Mouse (Mus musculus) midbrain, embryonic 14.5 days (tissue): ENCODE results near the gene Fgr. TPM values are rescaled to one million over a fixed set of nuclear protein-coding genes. Genes with fewer than 3 reads are reported as not detected.
A peak's percentile ranks its signal among the peaks of the same experiment; 100 is the strongest.

Experiments
- ATAC-seq: fragments of 200-750 bp; cut with Nextera tagmentation; 2 replicates; pipeline ENCODE4 v1.8.0; 2017; ENCODE audit warnings: moderate number of reproducible peaks, moderate library complexity; ENCODE audit not compliant: low FRiP score, low TSS enrichment
- DNase-seq: peaks from one replicate; pipeline ENCODE4 v3.0.0-alpha.2; 2015
- H3K27ac ChIP-seq: fragments of 300-500 bp; sonication (generic); replicated peaks from 2 replicates; pipeline ENCODE4 v1.5.1; 2014; ENCODE audit warnings: mild to moderate bottlenecking, low read depth, low read length, moderate library complexity
- H3K27me3 ChIP-seq: fragments of 300-500 bp; sonication (generic); 2 replicates; pipeline ENCODE4 v1.6.1; 2014; ENCODE audit warnings: low read length, control low read depth, mixed read lengths; ENCODE audit not compliant: control insufficient read depth, insufficient read depth
- H3K36me3 ChIP-seq: fragments of 300-500 bp; sonication (generic); 2 replicates; pipeline ENCODE4 v1.6.1; 2014; ENCODE audit warnings: low read length, control low read depth; ENCODE audit not compliant: control insufficient read depth, insufficient read depth
- H3K4me1 ChIP-seq: fragments of 300-500 bp; sonication (generic); 2 replicates; pipeline ENCODE4 v1.6.1; 2014; ENCODE audit warnings: mild to moderate bottlenecking, antibody characterized with exemption, low read length, control low read depth; ENCODE audit not compliant: control insufficient read depth, insufficient read depth
- H3K4me2 ChIP-seq: fragments of 300-500 bp; sonication (generic); 2 replicates; pipeline ENCODE4 v1.6.1; 2014; ENCODE audit warnings: mild to moderate bottlenecking, low read length, moderate library complexity
- H3K4me3 ChIP-seq: fragments of 300-500 bp; sonication (generic); replicated peaks from 2 replicates; pipeline ENCODE4 v1.5.1; 2014; ENCODE audit warnings: low read depth, low read length
- H3K9ac ChIP-seq: fragments of 300-500 bp; sonication (generic); replicated peaks from 2 replicates; pipeline ENCODE4 v1.6.1; 2014; ENCODE audit warnings: mild to moderate bottlenecking, low read length, moderate library complexity
- H3K9me3 ChIP-seq: fragments of 300-500 bp; sonication (generic); 2 replicates; pipeline ENCODE4 v1.6.1; 2016; ENCODE audit warnings: low read length, control low read depth, mixed read lengths; ENCODE audit not compliant: control insufficient read depth
- WGBS: fragments of 180-500 bp; shearing (Covaris S2); extraction: QIAGEN DNeasy Blood & Tissue Kit; methylation state at CpG from one replicate; pipeline ENCODE4 v1.1.7; 2014; 5-methylcytosine and 5-hydroxymethylcytosine counted together
- polyA plus RNA-seq: library from polyadenylated mRNA; unstranded; fragments of >200 nt; fragmentation: Nextera tagmentation; extraction: Ambion mirVana; gene quantifications from 2 replicates; pipeline ENCODE4 v1.2.1, GENCODE M21; 2014

Gene Fgr
- polyA plus RNA-seq, 1 experiment from 2014 or later, result 0.08 TPM

- 0 out of 2 replicates have a peak overlapping the region, but pooled peaks have one; percentile 38 for H3K27ac ChIP-seq
- no peak for ATAC-seq
These were observed 9.8 kb upstream of the Fgr start for GRCm38 (mm10) chr4:132964064-132964463.

GRCm38 (mm10) chr4:132964473-132964872, 9.4 kb upstream of the Fgr start:
- Histone ChIP-seq H3K27me3 (no peaks in the 10 kb centered on the region), H3K4me1 (peaks cover 5% of the 10 kb centered on the region; the same call in 1 of the 2 replicates), H3K36me3 (no peaks in the 10 kb centered on the region), H3K9me3 (no peaks in the 10 kb centered on the region), H3K4me2 (no peak overlapping the region), H3K4me3 (no peak overlapping the region), H3K9ac (no peak overlapping the region), H3K27ac (peak overlapping the region; percentile 38; the same call in 1 of the 2 replicates)
- no peak for ATAC-seq
- no peak for DNase-seq
- whole genome bisulfite sequencing, result 10% methylated on average over 5 of the region's 5 CpGs

More at GRCm38 (mm10) chr4:132964064-132964463, 9.8 kb upstream of the Fgr start:
- 33% methylated on average over 3 of the region's 3 CpGs for WGBS
- no peak overlapping the region for H3K4me3 ChIP-seq
- no peaks in the 10 kb centered on the region for H3K36me3 ChIP-seq
- H3K9ac ChIP-seq, result no peak overlapping the region
- H3K4me1 ChIP-seq, result peaks cover 6% of the 10 kb centered on the region; the same call in 1 of the 2 replicates
- H3K4me2 ChIP-seq, result no peak overlapping the region
- H3K27me3 ChIP-seq, result no peaks in the 10 kb centered on the region
- no peak for DNase-seq
- H3K9me3 ChIP-seq, result no peaks in the 10 kb centered on the region

- no peak for ATAC-seq
- 36% methylated on average over 6 of the region's 6 CpGs for WGBS
- no peak for DNase-seq
These were observed 5.6 kb upstream of the Fgr start for GRCm38 (mm10) chr4:132968105-132968938.

GRCm38 (mm10) chr4:132971601-132972000, 2.3 kb upstream of the Fgr start:
- no peak overlapping the region for H3K27ac ChIP-seq
- peaks cover 10% of the 10 kb centered on the region for H3K27me3 ChIP-seq
- 83% methylated on average over 6 of the region's 6 CpGs for WGBS
- DNase-seq (no peak), ATAC-seq (no peak)
- no peak overlapping the region for H3K4me2 ChIP-seq
- peaks cover 20% of the 10 kb centered on the region; the same call in 1 of the 2 replicates for H3K4me1 ChIP-seq
- H3K36me3 ChIP-seq, result no peaks in the 10 kb centered on the region
- no peak overlapping the region for H3K9ac ChIP-seq
- H3K9me3 ChIP-seq, result no peaks in the 10 kb centered on the region
- no peak overlapping the region for H3K4me3 ChIP-seq

More at GRCm38 (mm10) chr4:132968105-132968938, 5.6 kb upstream of the Fgr start:
- Histone ChIP-seq H3K36me3 (no peaks in the 10 kb centered on the region), H3K4me2 (no peak overlapping the region), H3K27me3 (no peaks in the 10 kb centered on the region; the same call in 1 of the 2 replicates), H3K9ac (no peak overlapping the region), H3K27ac (no peak overlapping the region), H3K9me3 (no peaks in the 10 kb centered on the region), H3K4me1 (peaks cover 7% of the 10 kb centered on the region), H3K4me3 (no peak overlapping the region)

- Histone ChIP-seq H3K4me3 (no peak overlapping the region), H3K27ac (no peak overlapping the region), H3K4me2 (no peak overlapping the region), H3K36me3 (no peaks in the 10 kb centered on the region), H3K9me3 (no peaks in the 10 kb centered on the region), H3K9ac (no peak overlapping the region), H3K4me1 (peaks cover 20% of the 10 kb centered on the region; the same call in 1 of the 2 replicates), H3K27me3 (peaks cover 10% of the 10 kb centered on the region)
- ATAC-seq (no peak), DNase-seq (no peak)
- 71% methylated on average over 3 of the region's 3 CpGs for whole genome bisulfite sequencing
These were observed 1.8 kb upstream of the Fgr start for GRCm38 (mm10) chr4:132972101-132972500.

GRCm38 (mm10) chr4:132972556-132972955, 1.3 kb upstream of the Fgr start:
- no peak for DNase-seq
- H3K9ac ChIP-seq, result no peak overlapping the region
- WGBS, result 23% methylated on average over 2 of the region's 2 CpGs

GRCm38 (mm10) chr4:132973186-132973585, 709 bp upstream of the Fgr start:
- DNase-seq, result no peak
- Histone ChIP-seq H3K4me1 (peaks cover 20% of the 10 kb centered on the region; the same call in 1 of the 2 replicates), H3K4me2 (no peak overlapping the region), H3K9ac (no peak overlapping the region), H3K36me3 (no peaks in the 10 kb centered on the region), H3K27ac (no peak overlapping the region), H3K27me3 (peaks cover 10% of the 10 kb centered on the region), H3K4me3 (no peak overlapping the region), H3K9me3 (no peaks in the 10 kb centered on the region)
- 25% methylated on average over 8 of the region's 8 CpGs for WGBS
- no peak for ATAC-seq

More at GRCm38 (mm10) chr4:132972556-132972955, 1.3 kb upstream of the Fgr start:
- Histone ChIP-seq H3K4me2 (no peak overlapping the region), H3K9me3 (no peaks in the 10 kb centered on the region), H3K27ac (no peak overlapping the region), H3K36me3 (no peaks in the 10 kb centered on the region), H3K27me3 (peaks cover 10% of the 10 kb centered on the region), H3K4me1 (peaks cover 20% of the 10 kb centered on the region; the same call in 1 of the 2 replicates), H3K4me3 (no peak overlapping the region)
- ATAC-seq, result no peak

- H3K27me3 ChIP-seq, result peaks cover 10% of the 10 kb centered on the region
- no peak overlapping the region; the same call in 1 of the 2 replicates for H3K4me3 ChIP-seq
- peak overlapping the region; percentile 37 for H3K4me2 ChIP-seq
- no peaks in the 10 kb centered on the region for H3K36me3 ChIP-seq
- H3K4me1 ChIP-seq, result peaks cover 20% of the 10 kb centered on the region; the same call in 1 of the 2 replicates
- H3K9ac ChIP-seq, result no peak overlapping the region
- 2% methylated on average over 15 of the region's 15 CpGs for WGBS
- no peak overlapping the region for H3K27ac ChIP-seq
- H3K9me3 ChIP-seq, result no peaks in the 10 kb centered on the region
- DNase-seq, result peak; percentile 85
- no peak for ATAC-seq
These were observed 1.0 kb downstream of the Fgr start for GRCm38 (mm10) chr4:132974904-132975303.
